Mouse (Mus musculus): ENCODE measurements around the gene Clybl. TPM values are rescaled to one million over a fixed set of nuclear protein-coding genes. Genes with fewer than 3 reads are reported as not detected.

Clybl gene
- polyA plus RNA-seq, 1 experiment from 2014 or later = 25.8 TPM

- H3K9ac ChIP-seq (ENCODE audit: low read length) = no peak overlapping the region
- no peaks in the 10 kb centered on the region for H3K9me3 ChIP-seq (replicated peaks; ENCODE audit: control insufficient read depth, low read length)
- no peaks in the 10 kb centered on the region for H3K36me3 ChIP-seq (ENCODE audit: control insufficient read depth, insufficient read depth, low read length)
- no peak overlapping the region for H3K4me3 ChIP-seq (replicated peaks; ENCODE audit: low read length)
- ATAC-seq (ENCODE audit: insufficient read depth, low FRiP score) = no peak
- no peak overlapping the region for H3K27ac ChIP-seq (ENCODE audit: low read length)
- no peaks in the 10 kb centered on the region for H3K4me1 ChIP-seq (ENCODE audit: control insufficient read depth, insufficient read depth, low read length)
- 12% methylated on average over 21 of the region's 21 CpGs for whole genome bisulfite sequencing
- H3K4me2 ChIP-seq (ENCODE audit: low read depth, low read length) = no peak overlapping the region
- H3K27me3 ChIP-seq (ENCODE audit: control insufficient read depth, insufficient read depth, low read length) = peaks cover 25% of the 10 kb centered on the region
Measured at GRCm38 (mm10) chr14:122255562-122256260, 74.2 kb downstream of the Clybl start.

DNA sequence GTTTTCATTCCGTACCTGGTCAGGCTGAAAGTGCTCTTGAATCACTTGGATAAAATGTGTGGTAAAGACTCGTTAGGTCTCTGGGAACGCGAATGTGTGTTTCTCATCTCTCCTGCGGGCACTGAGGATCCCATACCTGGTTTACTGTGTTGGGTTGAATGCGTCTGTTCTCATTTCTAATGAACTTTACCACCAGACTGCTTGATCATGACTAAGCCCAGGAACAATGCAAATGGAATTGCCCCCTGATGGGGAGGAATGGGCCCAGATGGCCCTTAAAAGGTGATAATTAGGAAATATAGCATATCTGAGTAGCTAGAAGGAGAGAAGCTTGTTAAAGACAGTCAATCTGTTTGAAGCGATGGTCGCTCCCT is 74.7 kb downstream of the Clybl start:
- H3K4me2 ChIP-seq (ENCODE audit: low read depth, low read length) = no peak overlapping the region
- no peaks in the 10 kb centered on the region for H3K36me3 ChIP-seq (ENCODE audit: control insufficient read depth, insufficient read depth, low read length)
- no peak overlapping the region for H3K27ac ChIP-seq (ENCODE audit: low read length)
- H3K4me1 ChIP-seq (ENCODE audit: control insufficient read depth, insufficient read depth, low read length) = no peaks in the 10 kb centered on the region
- no peak for ATAC-seq (ENCODE audit: insufficient read depth, low FRiP score)
- no peak overlapping the region for H3K9ac ChIP-seq (ENCODE audit: low read length)
- H3K9me3 ChIP-seq (replicated peaks; ENCODE audit: control insufficient read depth, low read length) = no peaks in the 10 kb centered on the region
- no peak overlapping the region for H3K4me3 ChIP-seq (replicated peaks; ENCODE audit: low read length)
- 30% methylated on average over 8 of the region's 8 CpGs for WGBS
- peaks cover 25% of the 10 kb centered on the region for H3K27me3 ChIP-seq (ENCODE audit: control insufficient read depth, insufficient read depth, low read length)

DNA sequence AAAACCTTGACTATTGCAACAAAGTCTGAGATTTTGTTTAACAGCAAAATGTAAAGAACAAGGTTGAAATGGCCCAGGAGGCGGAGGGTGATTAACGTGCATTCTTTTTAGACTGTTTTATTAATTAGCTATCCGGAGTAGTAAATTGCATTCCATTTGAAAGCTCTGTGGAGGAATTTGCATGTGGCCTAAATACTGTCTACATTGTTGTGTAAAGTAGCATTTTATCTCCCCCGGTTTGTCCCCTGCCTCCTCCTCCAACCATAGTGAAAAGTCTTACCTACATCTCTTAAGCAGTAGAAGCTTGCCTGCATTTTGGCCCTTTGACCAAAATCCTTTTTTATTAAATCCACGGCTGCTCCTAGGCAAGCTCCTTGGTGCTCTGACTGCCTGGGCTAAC is 76.8 kb downstream of the Clybl start:
- Histone ChIP-seq H3K4me1 (ENCODE audit: control insufficient read depth, insufficient read depth, low read length) (no peaks in the 10 kb centered on the region), H3K9ac (ENCODE audit: low read length) (no peak overlapping the region), H3K27ac (ENCODE audit: low read length) (no peak overlapping the region), H3K36me3 (ENCODE audit: control insufficient read depth, insufficient read depth, low read length) (no peaks in the 10 kb centered on the region), H3K27me3 (ENCODE audit: control insufficient read depth, insufficient read depth, low read length) (peaks cover 25% of the 10 kb centered on the region), H3K9me3 (replicated peaks; ENCODE audit: control insufficient read depth, low read length) (no peaks in the 10 kb centered on the region), H3K4me3 (replicated peaks; ENCODE audit: low read length) (no peak overlapping the region), H3K4me2 (ENCODE audit: low read depth, low read length) (no peak overlapping the region)
- ATAC-seq (ENCODE audit: insufficient read depth, low FRiP score) = no peak
- 52% methylated on average over 5 of the region's 5 CpGs for WGBS

DNA sequence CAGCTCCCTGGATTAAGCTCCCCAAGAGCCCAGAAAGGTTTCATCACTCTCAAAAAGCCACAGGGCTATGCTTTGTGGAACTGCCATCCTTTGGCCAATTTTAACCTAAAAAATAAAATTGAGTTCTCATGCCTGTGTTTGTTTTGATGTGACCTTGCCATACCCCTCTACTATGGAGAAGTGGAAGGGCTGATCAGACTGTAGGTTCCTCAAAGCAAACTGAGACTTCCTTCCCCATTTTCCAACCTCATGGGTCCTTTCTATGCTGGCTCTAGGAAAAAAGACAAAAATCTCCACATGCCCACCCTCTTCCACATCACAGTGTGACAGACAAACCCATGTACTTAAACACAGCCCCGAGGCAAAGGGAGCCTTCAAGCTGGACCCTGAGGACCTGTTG is 79.7 kb downstream of the Clybl start:
- Histone ChIP-seq H3K9me3 (replicated peaks; ENCODE audit: control insufficient read depth, low read length) (no peaks in the 10 kb centered on the region), H3K9ac (ENCODE audit: low read length) (no peak overlapping the region), H3K4me1 (ENCODE audit: control insufficient read depth, insufficient read depth, low read length) (no peaks in the 10 kb centered on the region), H3K27ac (ENCODE audit: low read length) (no peak overlapping the region), H3K4me3 (replicated peaks; ENCODE audit: low read length) (no peak overlapping the region), H3K36me3 (ENCODE audit: control insufficient read depth, insufficient read depth, low read length) (no peaks in the 10 kb centered on the region), H3K4me2 (ENCODE audit: low read depth, low read length) (no peak overlapping the region), H3K27me3 (ENCODE audit: control insufficient read depth, insufficient read depth, low read length) (peaks cover 18% of the 10 kb centered on the region)
- ATAC-seq (ENCODE audit: insufficient read depth, low FRiP score) = no peak
- WGBS = 79% methylated on average over 1 of the region's 1 CpGs

GRCm38 (mm10) chr14:122262851-122263659 is 81.6 kb downstream of the Clybl start:
- WGBS = 52% methylated on average over 16 of the region's 16 CpGs
- H3K4me2 ChIP-seq (ENCODE audit: low read depth, low read length) = no peak overlapping the region

GRCm38 (mm10) chr14:122265214-122265613 is 83.7 kb downstream of the Clybl start:
- no peak for ATAC-seq (ENCODE audit: insufficient read depth, low FRiP score)

More at GRCm38 (mm10) chr14:122262851-122263659, 81.6 kb downstream of the Clybl start:
- no peaks in the 10 kb centered on the region for H3K36me3 ChIP-seq (ENCODE audit: control insufficient read depth, insufficient read depth, low read length)
- no peaks in the 10 kb centered on the region for H3K9me3 ChIP-seq (replicated peaks; ENCODE audit: control insufficient read depth, low read length)
- no peak overlapping the region for H3K4me3 ChIP-seq (replicated peaks; ENCODE audit: low read length)
- no peak overlapping the region for H3K27ac ChIP-seq (ENCODE audit: low read length)
- no peak overlapping the region for H3K9ac ChIP-seq (ENCODE audit: low read length)
- no peaks in the 10 kb centered on the region for H3K4me1 ChIP-seq (ENCODE audit: control insufficient read depth, insufficient read depth, low read length)
- H3K27me3 ChIP-seq (ENCODE audit: control insufficient read depth, insufficient read depth, low read length) = peaks cover 5% of the 10 kb centered on the region; the same call in 1 of the 2 replicates
- ATAC-seq (ENCODE audit: insufficient read depth, low FRiP score) = no peak

GRCm38 (mm10) chr14:122267590-122267989 is 86.1 kb downstream of the Clybl start:
- Histone ChIP-seq H3K4me1 (ENCODE audit: control insufficient read depth, insufficient read depth, low read length) (no peaks in the 10 kb centered on the region), H3K9me3 (replicated peaks; ENCODE audit: control insufficient read depth, low read length) (no peaks in the 10 kb centered on the region), H3K36me3 (ENCODE audit: control insufficient read depth, insufficient read depth, low read length) (no peaks in the 10 kb centered on the region), H3K27me3 (ENCODE audit: control insufficient read depth, insufficient read depth, low read length) (no peaks in the 10 kb centered on the region), H3K4me2 (ENCODE audit: low read depth, low read length) (no peak overlapping the region), H3K4me3 (replicated peaks; ENCODE audit: low read length) (no peak overlapping the region), H3K9ac (ENCODE audit: low read length) (no peak overlapping the region), H3K27ac (ENCODE audit: low read length) (no peak overlapping the region)
- WGBS = 25% methylated on average over 4 of the region's 4 CpGs
- no peak for ATAC-seq (ENCODE audit: insufficient read depth, low FRiP score)

More at GRCm38 (mm10) chr14:122265214-122265613, 83.7 kb downstream of the Clybl start:
- H3K4me1 ChIP-seq (ENCODE audit: control insufficient read depth, insufficient read depth, low read length) = no peaks in the 10 kb centered on the region
- no peaks in the 10 kb centered on the region for H3K36me3 ChIP-seq (ENCODE audit: control insufficient read depth, insufficient read depth, low read length)
- no peak overlapping the region for H3K4me3 ChIP-seq (replicated peaks; ENCODE audit: low read length)
- no peak overlapping the region for H3K9ac ChIP-seq (ENCODE audit: low read length)
- H3K27ac ChIP-seq (ENCODE audit: low read length) = no peak overlapping the region
- no peak overlapping the region for H3K4me2 ChIP-seq (ENCODE audit: low read depth, low read length)
- H3K27me3 ChIP-seq (ENCODE audit: control insufficient read depth, insufficient read depth, low read length) = no peaks in the 10 kb centered on the region
- H3K9me3 ChIP-seq (replicated peaks; ENCODE audit: control insufficient read depth, low read length) = no peaks in the 10 kb centered on the region
- 52% methylated on average over 7 of the region's 7 CpGs for WGBS

DNA sequence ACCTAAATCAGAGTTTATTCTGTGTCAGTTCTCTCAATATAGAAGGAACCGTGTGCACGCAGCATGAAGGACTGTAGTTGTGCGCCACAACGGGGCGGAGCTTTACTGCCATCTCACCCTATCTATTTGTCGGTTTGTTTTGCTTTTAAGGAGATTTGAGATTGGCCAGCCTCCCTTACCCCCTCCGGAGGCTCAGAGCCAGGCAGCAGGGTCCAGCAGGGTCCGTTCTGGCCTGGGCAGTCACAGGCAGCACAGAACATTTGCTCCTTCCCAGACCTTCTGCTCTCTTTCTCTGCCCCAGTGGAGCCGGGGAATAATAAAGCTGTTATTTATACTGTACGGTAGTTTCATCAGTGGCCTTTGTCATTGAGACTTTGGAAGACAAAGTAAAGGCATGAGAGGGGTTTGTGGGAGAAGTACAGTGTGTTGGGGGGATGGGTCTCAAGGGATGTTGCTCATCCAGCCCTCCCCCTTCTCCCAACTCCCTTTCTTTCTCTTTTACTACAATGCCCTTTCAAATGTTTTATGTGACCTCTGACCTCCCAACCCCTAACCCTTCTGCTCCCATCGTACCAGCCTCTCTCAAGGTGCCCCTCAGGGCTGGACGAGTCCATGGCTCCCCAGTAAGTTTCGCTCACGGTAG is 89.7 kb downstream of the Clybl start:
- 41% methylated on average over 14 of the region's 14 CpGs for WGBS
- Histone ChIP-seq H3K9ac (ENCODE audit: low read length) (no peak overlapping the region), H3K4me1 (ENCODE audit: control insufficient read depth, insufficient read depth, low read length) (no peaks in the 10 kb centered on the region), H3K27ac (ENCODE audit: low read length) (no peak overlapping the region), H3K9me3 (replicated peaks; ENCODE audit: control insufficient read depth, low read length) (no peaks in the 10 kb centered on the region), H3K27me3 (ENCODE audit: control insufficient read depth, insufficient read depth, low read length) (no peaks in the 10 kb centered on the region), H3K36me3 (ENCODE audit: control insufficient read depth, insufficient read depth, low read length) (no peaks in the 10 kb centered on the region), H3K4me3 (replicated peaks; ENCODE audit: low read length) (no peak overlapping the region), H3K4me2 (ENCODE audit: low read depth, low read length) (no peak overlapping the region)
- no peak for ATAC-seq (ENCODE audit: insufficient read depth, low FRiP score)

DNA sequence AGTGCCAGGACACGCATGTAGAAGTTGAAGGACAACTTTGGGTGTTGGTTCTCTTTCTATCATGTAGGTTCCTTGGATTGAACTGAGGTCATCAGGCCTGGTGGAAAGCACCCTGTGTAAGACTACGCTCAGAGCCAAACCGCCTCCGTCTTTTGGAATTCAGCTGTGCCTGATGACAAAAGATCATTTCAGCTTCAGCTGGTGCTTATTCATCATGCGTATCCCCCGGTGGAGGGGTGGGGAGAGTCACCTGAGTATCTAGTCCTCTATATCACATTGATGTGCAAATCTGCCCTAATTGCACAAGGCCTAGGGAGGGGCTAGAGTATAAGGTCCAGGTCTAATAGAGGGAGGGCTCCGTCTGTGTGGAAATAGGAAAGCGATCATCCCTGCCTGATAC is 95.6 kb downstream of the Clybl start:
- WGBS = 89% methylated on average over 8 of the region's 8 CpGs
- no peaks in the 10 kb centered on the region for H3K4me1 ChIP-seq (ENCODE audit: control insufficient read depth, insufficient read depth, low read length)
- no peaks in the 10 kb centered on the region for H3K27me3 ChIP-seq (ENCODE audit: control insufficient read depth, insufficient read depth, low read length)
- no peak for ATAC-seq (ENCODE audit: insufficient read depth, low FRiP score)
- no peak overlapping the region for H3K27ac ChIP-seq (ENCODE audit: low read length)
- no peaks in the 10 kb centered on the region for H3K9me3 ChIP-seq (replicated peaks; ENCODE audit: control insufficient read depth, low read length)
- no peak overlapping the region for H3K4me3 ChIP-seq (replicated peaks; ENCODE audit: low read length)
- no peak overlapping the region for H3K4me2 ChIP-seq (ENCODE audit: low read depth, low read length)
- H3K9ac ChIP-seq (ENCODE audit: low read length) = no peak overlapping the region
- no peaks in the 10 kb centered on the region for H3K36me3 ChIP-seq (ENCODE audit: control insufficient read depth, insufficient read depth, low read length)

Measured in stomach, embryonic 16.5 days (tissue).